Mouse (Mus musculus): ENCODE data around the gene Tpi1. TPM values are rescaled to one million over a fixed set of nuclear protein-coding genes. Genes with fewer than 3 reads are reported as not detected.
"Not testable (repeated sequence)": the region's sequence is repeated elsewhere in the genome, so short reads cannot be mapped to it uniquely, and the experiment has no call there.

The Tpi1 gene
- polyA plus RNA-seq, 1 experiment from 2014 or later = 481 TPM

- peak; percentile 49 for ATAC-seq (ENCODE audit: low FRiP score)
- peaks cover 53% of the 10 kb centered on the region for H3K36me3 ChIP-seq
- H3K4me1 ChIP-seq = peaks cover 41% of the 10 kb centered on the region
- peak overlapping the region; percentile 61 for H3K4me3 ChIP-seq (replicated peaks)
- H3K27me3 ChIP-seq (replicated peaks) = no peaks in the 10 kb centered on the region
- no peaks in the 10 kb centered on the region for H3K9me3 ChIP-seq (replicated peaks)
- peak overlapping the region; percentile 84; the same call in 1 of the 2 replicates for H3K9ac ChIP-seq (replicated peaks)
- WGBS = 42% methylated on average over 8 of the region's 8 CpGs
- peak overlapping the region; percentile 79 for H3K4me2 ChIP-seq
- H3K27ac ChIP-seq (replicated peaks) = peak overlapping the region; percentile 89
These were observed 352 bp upstream of the Tpi1 start for GRCm38 (mm10) chr6:124814448-124814847.

GRCm38 (mm10) chr6:124813496-124813895 is 600 bp downstream of the Tpi1 start:
- WGBS = under 1% methylated on average over 18 of the region's 18 CpGs
- Histone ChIP-seq H3K4me1 (peaks cover 50% of the 10 kb centered on the region), H3K36me3 (peaks cover 43% of the 10 kb centered on the region), H3K4me3 (replicated peaks) (peak overlapping the region; percentile 61), H3K27me3 (replicated peaks) (no peaks in the 10 kb centered on the region), H3K9me3 (replicated peaks) (no peaks in the 10 kb centered on the region), H3K27ac (replicated peaks) (peak overlapping the region; percentile 89), H3K4me2 (peak overlapping the region; percentile 79), H3K9ac (replicated peaks) (peak overlapping the region; percentile 84)
- peak; percentile 87 for ATAC-seq (ENCODE audit: low FRiP score)

- Histone ChIP-seq H3K27me3 (replicated peaks) (no peaks in the 10 kb centered on the region), H3K36me3 (peaks cover 37% of the 10 kb centered on the region), H3K4me2 (peak overlapping the region; percentile 79), H3K9ac (replicated peaks) (peak overlapping the region; percentile 84), H3K4me3 (replicated peaks) (peak overlapping the region; percentile 61), H3K27ac (replicated peaks) (peak overlapping the region; percentile 89), H3K4me1 (peaks cover 57% of the 10 kb centered on the region), H3K9me3 (replicated peaks) (no peaks in the 10 kb centered on the region)
- WGBS = 21% methylated on average over 9 of the region's 9 CpGs
- ATAC-seq (ENCODE audit: low FRiP score) = no peak
These were observed 1.2 kb downstream of the Tpi1 start for GRCm38 (mm10) chr6:124812848-124813247.

- Histone ChIP-seq H3K9me3 (replicated peaks) (no peaks in the 10 kb centered on the region), H3K27me3 (replicated peaks) (no peaks in the 10 kb centered on the region), H3K4me1 (peaks cover 57% of the 10 kb centered on the region), H3K36me3 (peaks cover 28% of the 10 kb centered on the region), H3K9ac (replicated peaks) (no peak overlapping the region; the same call in 1 of the 2 replicates), H3K27ac (replicated peaks) (no peak overlapping the region), H3K4me3 (replicated peaks) (peak overlapping the region; percentile 61), H3K4me2 (peak overlapping the region; percentile 79)
- 88% methylated on average over 24 of the region's 24 CpGs for WGBS
- no peak for ATAC-seq (ENCODE audit: low FRiP score)
These were observed 2.2 kb downstream of the Tpi1 start for GRCm38 (mm10) chr6:124811701-124812560.

- Histone ChIP-seq H3K36me3 (peaks cover 22% of the 10 kb centered on the region), H3K4me3 (replicated peaks) (no peak overlapping the region), H3K9ac (replicated peaks) (no peak overlapping the region), H3K4me1 (peaks cover 61% of the 10 kb centered on the region), H3K4me2 (no peak overlapping the region), H3K9me3 (replicated peaks) (no peaks in the 10 kb centered on the region), H3K27ac (replicated peaks) (no peak overlapping the region), H3K27me3 (replicated peaks) (no peaks in the 10 kb centered on the region)
- ATAC-seq (ENCODE audit: low FRiP score) = no peak
- WGBS = 87% methylated on average over 4 of the region's 4 CpGs
These were observed 2.8 kb downstream of the Tpi1 start for GRCm38 (mm10) chr6:124811403-124811665.

GRCm38 (mm10) chr6:124810566-124811402 is 3.3 kb downstream of the Tpi1 start:
- WGBS = 86% methylated on average over 11 of the region's 11 CpGs
- H3K4me2 ChIP-seq; H3K9me3 ChIP-seq (replicated peaks); H3K27ac ChIP-seq (replicated peaks); ATAC-seq (ENCODE audit: low FRiP score); H3K27me3 ChIP-seq (replicated peaks); H3K4me3 ChIP-seq (replicated peaks); H3K9ac ChIP-seq (replicated peaks): not testable (repeated sequence)
- peaks cover 18% of the 10 kb centered on the region; the same call in 1 of the 2 replicates for H3K36me3 ChIP-seq
- peaks cover 66% of the 10 kb centered on the region for H3K4me1 ChIP-seq

GRCm38 (mm10) chr6:124809775-124810538 is 4.1 kb downstream of the Tpi1 start:
- WGBS = 48% methylated on average over 14 of the region's 14 CpGs
- no peaks in the 10 kb centered on the region for H3K27me3 ChIP-seq (replicated peaks)
- peak overlapping the region; percentile 64 for H3K9ac ChIP-seq (replicated peaks)
- H3K4me3 ChIP-seq (replicated peaks) = peak overlapping the region; percentile 50
- peaks cover 13% of the 10 kb centered on the region; the same call in 1 of the 2 replicates for H3K36me3 ChIP-seq
- H3K27ac ChIP-seq (replicated peaks) = peak overlapping the region; percentile 81
- peak overlapping the region; percentile 94 for H3K4me2 ChIP-seq
- no peaks in the 10 kb centered on the region for H3K9me3 ChIP-seq (replicated peaks)
- H3K4me1 ChIP-seq = peaks cover 66% of the 10 kb centered on the region
- no peak for ATAC-seq (ENCODE audit: low FRiP score)

GRCm38 (mm10) chr6:124809052-124809774 is 4.9 kb downstream of the Tpi1 start:
- H3K4me2 ChIP-seq = peak overlapping the region; percentile 94
- no peaks in the 10 kb centered on the region for H3K9me3 ChIP-seq (replicated peaks)
- under 1% methylated on average over 35 of the region's 35 CpGs for WGBS
- ATAC-seq (ENCODE audit: low FRiP score) = no peak; the same call in 1 of the 2 replicates
- H3K9ac ChIP-seq (replicated peaks) = peak overlapping the region; percentile 64
- no peaks in the 10 kb centered on the region for H3K27me3 ChIP-seq (replicated peaks)
- H3K4me3 ChIP-seq (replicated peaks) = peak overlapping the region; percentile 50
- H3K27ac ChIP-seq (replicated peaks) = peak overlapping the region; percentile 81
- peaks cover 13% of the 10 kb centered on the region; the same call in 1 of the 2 replicates for H3K36me3 ChIP-seq
- peaks cover 59% of the 10 kb centered on the region for H3K4me1 ChIP-seq

GRCm38 (mm10) chr6:124808358-124809012 is 5.6 kb downstream of the Tpi1 start, which contains the start of gene Spsb2:
TSS of gene Spsb2 (plus strand) at chr6:124808661.
- 4% methylated on average over 29 of the region's 29 CpGs for WGBS
- Histone ChIP-seq H3K36me3 (peaks cover 13% of the 10 kb centered on the region; the same call in 1 of the 2 replicates), H3K4me2 (peak within 1 kb of the TSS; percentile 94)

GRCm38 (mm10) chr6:124807986-124808357 is 6.1 kb downstream of the Tpi1 start:
- H3K36me3 ChIP-seq = peaks cover 13% of the 10 kb centered on the region; the same call in 1 of the 2 replicates
- H3K27me3 ChIP-seq (replicated peaks) = no peaks in the 10 kb centered on the region
- H3K27ac ChIP-seq (replicated peaks) = peak overlapping the region; percentile 81; the same call in 1 of the 2 replicates
- H3K4me1 ChIP-seq = peaks cover 55% of the 10 kb centered on the region
- no peak for ATAC-seq (ENCODE audit: low FRiP score)
- H3K4me3 ChIP-seq (replicated peaks) = peak overlapping the region; percentile 50
- peak overlapping the region; percentile 64; the same call in 1 of the 2 replicates for H3K9ac ChIP-seq (replicated peaks)
- peak overlapping the region; percentile 94 for H3K4me2 ChIP-seq
- H3K9me3 ChIP-seq (replicated peaks) = no peaks in the 10 kb centered on the region
- WGBS = 83% methylated on average over 6 of the region's 6 CpGs

More at GRCm38 (mm10) chr6:124808358-124809012, 5.6 kb downstream of the Tpi1 start, which contains the start of gene Spsb2:
- Histone ChIP-seq H3K27ac (replicated peaks) (peak within 1 kb of the TSS; percentile 81), H3K27me3 (replicated peaks) (no peaks in the 10 kb centered on the region), H3K9ac (replicated peaks) (peak within 1 kb of the TSS; percentile 64), H3K9me3 (replicated peaks) (no peaks in the 10 kb centered on the region), H3K4me3 (replicated peaks) (peak within 1 kb of the TSS; percentile 50), H3K4me1 (peaks cover 57% of the 10 kb centered on the region)
- ATAC-seq (ENCODE audit: low FRiP score) = peak; percentile 13; the same call in 1 of the 2 replicates
